Mouse (Mus musculus) heart, embryonic 14.5 days (tissue): ENCODE measurements around the gene Glt8d1. TPM values are rescaled to one million over a fixed set of nuclear protein-coding genes. Genes with fewer than 3 reads are reported as not detected.

Source experiments
- ATAC-seq: fragments of 200-750 bp; cut with Nextera tagmentation; 2 replicates; pipeline ENCODE4 v1.8.0; 2017; ENCODE audit warnings: low read depth, moderate TSS enrichment; ENCODE audit not compliant: insufficient number of reproducible peaks, insufficient read depth, low FRiP score
- H3K27ac ChIP-seq, 2 experiments: fragments of 200-500 bp in 1 of 2; fragments of 300-500 bp in 1 of 2; sonication (generic) in 1 of 2; replicated peaks in 1 of 2; 2 replicates each; pipeline ENCODE4 v1.5.1; 2012 to 2014; ENCODE audit warnings: low read depth in 2 of 2, low read length in 2 of 2, control low read depth in 1 of 2, mild to moderate bottlenecking in 1 of 2, mixed read lengths in 1 of 2; ENCODE audit not compliant: control insufficient read depth in 1 of 2, insufficient read depth in 1 of 2
- H3K27me3 ChIP-seq: fragments of 300-500 bp; sonication (generic); 2 replicates; pipeline ENCODE4 v1.6.1; 2014; ENCODE audit warnings: mild to moderate bottlenecking, low read length, control low read depth; ENCODE audit not compliant: control insufficient read depth, insufficient read depth
- H3K36me3 ChIP-seq: fragments of 300-500 bp; sonication (generic); 2 replicates; pipeline ENCODE4 v1.6.1; 2014; ENCODE audit warnings: mild to moderate bottlenecking, control low read depth, low read length, mixed read lengths; ENCODE audit not compliant: control insufficient read depth, insufficient read depth
- H3K4me1 ChIP-seq, 2 experiments: fragments of 200-500 bp in 1 of 2; fragments of 300-500 bp in 1 of 2; sonication (generic) in 1 of 2; 2 replicates each; pipeline ENCODE4 v1.6.1; 2012 to 2014; ENCODE audit warnings: low read length in 2 of 2, control low read depth in 1 of 2, mixed read lengths in 1 of 2; ENCODE audit not compliant: control insufficient read depth in 2 of 2, insufficient read depth in 2 of 2
- H3K4me2 ChIP-seq: fragments of 300-500 bp; sonication (generic); 2 replicates; pipeline ENCODE4 v1.6.1; 2014; ENCODE audit warnings: mild to moderate bottlenecking, low read length
- H3K4me3 ChIP-seq, 2 experiments: fragments of 200-500 bp in 1 of 2; fragments of 300-500 bp in 1 of 2; sonication (generic) in 1 of 2; 2 replicates each; pipeline ENCODE4 v1.5.1; 2012 to 2014; ENCODE audit warnings: low read length in 2 of 2, mild to moderate bottlenecking in 2 of 2, control low read depth in 1 of 2, low read depth in 1 of 2, moderate library complexity in 1 of 2; ENCODE audit not compliant: control insufficient read depth in 1 of 2, insufficient read depth in 1 of 2
- H3K9ac ChIP-seq: fragments of 300-500 bp; sonication (generic); 2 replicates; pipeline ENCODE4 v1.6.1; 2014; ENCODE audit warnings: mild to moderate bottlenecking, low read length
- H3K9me3 ChIP-seq: fragments of 300-500 bp; sonication (generic); 2 replicates; pipeline ENCODE4 v1.6.1; 2016; ENCODE audit warnings: low read length, control low read depth; ENCODE audit not compliant: control insufficient read depth
- WGBS: fragments of 180-500 bp; shearing (Covaris S2); extraction: QIAGEN DNeasy Blood & Tissue Kit; methylation state at CpG from one replicate; pipeline ENCODE4 v1.1.7; 2014; 5-methylcytosine and 5-hydroxymethylcytosine counted together
- polyA plus RNA-seq: library from polyadenylated mRNA; unstranded; fragments of >200 nt; fragmentation: Nextera tagmentation; extraction: Ambion mirVana; gene quantifications from 2 replicates; pipeline ENCODE4 v1.2.1, GENCODE M21; 2014

Glt8d1 gene
- polyA plus RNA-seq, 1 experiment from 2014 or later = 60.3 TPM

GRCm38 (mm10) chr14:31000356-31000755 is 844 bp upstream of the Glt8d1 start:
- Histone ChIP-seq H3K4me1 (peaks cover 4 to 11% of the 10 kb centered on the region in 2 experiments), H3K36me3 (peaks cover 19% of the 10 kb centered on the region), H3K4me2 (peak overlapping the region; percentile 70), H3K27ac (0 out of 4 replicates have a peak overlapping the region, but pooled peaks of 1 of the 2 experiments have one; percentile 90), H3K4me3 (peak overlapping the region; percentile 90 to 98; a peak in 3 of 4 replicates), H3K27me3 (no peaks in the 10 kb centered on the region), H3K9ac (peak overlapping the region; percentile 95), H3K9me3 (no peaks in the 10 kb centered on the region)
- WGBS = 56% methylated on average over 10 of the region's 10 CpGs
- no peak for ATAC-seq

GRCm38 (mm10) chr14:31000816-31001306 is 339 bp upstream of the Glt8d1 start:
- Histone ChIP-seq H3K27me3 (no peaks in the 10 kb centered on the region), H3K27ac (peak overlapping the region; percentile 3 to 90), H3K4me2 (peak overlapping the region; percentile 70), H3K4me1 (peaks cover 4 to 11% of the 10 kb centered on the region in 2 experiments), H3K9me3 (no peaks in the 10 kb centered on the region), H3K36me3 (peaks cover 19% of the 10 kb centered on the region), H3K9ac (peak overlapping the region; percentile 95), H3K4me3 (peak overlapping the region; percentile 90 to 98)
- WGBS = under 1% methylated on average over 21 of the region's 21 CpGs
- ATAC-seq = no peak

GRCm38 (mm10) chr14:31004527-31004926 is 3.3 kb downstream of the Glt8d1 start:
- Histone ChIP-seq H3K27me3 (no peaks in the 10 kb centered on the region), H3K27ac (no peak overlapping the region), H3K9me3 (no peaks in the 10 kb centered on the region), H3K4me3 (no peak overlapping the region), H3K9ac (no peak overlapping the region), H3K4me2 (no peak overlapping the region), H3K4me1 (peaks cover 4 to 11% of the 10 kb centered on the region in 2 experiments), H3K36me3 (peaks cover 36% of the 10 kb centered on the region)
- no peak for ATAC-seq
- WGBS = 57% methylated on average over 2 of the region's 2 CpGs

GRCm38 (mm10) chr14:31006779-31007178 is 5.6 kb downstream of the Glt8d1 start:
- H3K9me3 ChIP-seq = no peaks in the 10 kb centered on the region
- no peak overlapping the region for H3K4me3 ChIP-seq
- no peak overlapping the region for H3K27ac ChIP-seq
- WGBS = 71% methylated on average over 5 of the region's 5 CpGs
- H3K4me1 ChIP-seq = peaks cover 3 to 4% of the 10 kb centered on the region in 2 experiments; a peak in 3 of 4 replicates
- H3K36me3 ChIP-seq = peaks cover 56% of the 10 kb centered on the region
- H3K9ac ChIP-seq = no peak overlapping the region
- no peak for ATAC-seq
- H3K4me2 ChIP-seq = no peak overlapping the region
- no peaks in the 10 kb centered on the region for H3K27me3 ChIP-seq

- no peak overlapping the region for H3K27ac ChIP-seq
- H3K9ac ChIP-seq = no peak overlapping the region
- no peak for ATAC-seq
- H3K4me1 ChIP-seq = no peaks in the 10 kb centered on the region
- no peaks in the 10 kb centered on the region for H3K27me3 ChIP-seq
- H3K36me3 ChIP-seq = peaks cover 95% of the 10 kb centered on the region
- no peak overlapping the region for H3K4me2 ChIP-seq
- WGBS = 92% methylated on average over 3 of the region's 3 CpGs
- H3K4me3 ChIP-seq = no peak overlapping the region
- H3K9me3 ChIP-seq = no peaks in the 10 kb centered on the region
Observed at GRCm38 (mm10) chr14:31011588-31011987, 10.4 kb downstream of the Glt8d1 start.

GRCm38 (mm10) chr14:31013928-31014327 is 12.7 kb downstream of the Glt8d1 start:
- WGBS = 91% methylated on average over 2 of the region's 2 CpGs
- H3K27me3 ChIP-seq = no peaks in the 10 kb centered on the region

GRCm38 (mm10) chr14:31016063-31016462 is 14.9 kb downstream of the Glt8d1 start:
- Histone ChIP-seq H3K4me3 (no peak overlapping the region), H3K36me3 (peaks cover 66% of the 10 kb centered on the region)
- WGBS = 63% methylated on average over 1 of the region's 1 CpGs

More at GRCm38 (mm10) chr14:31013928-31014327, 12.7 kb downstream of the Glt8d1 start:
- ATAC-seq = no peak
- Histone ChIP-seq H3K27ac (no peak overlapping the region), H3K9ac (no peak overlapping the region), H3K9me3 (no peaks in the 10 kb centered on the region), H3K36me3 (peaks cover 84% of the 10 kb centered on the region), H3K4me2 (no peak overlapping the region), H3K4me1 (peaks cover 4 to 14% of the 10 kb centered on the region in 2 experiments), H3K4me3 (no peak overlapping the region)

GRCm38 (mm10) chr14:31017854-31018253 is 16.7 kb downstream of the Glt8d1 start:
- peaks cover 6 to 23% of the 10 kb centered on the region in 2 experiments for H3K4me1 ChIP-seq
- peak overlapping the region; percentile 65 to 82 for H3K4me3 ChIP-seq
- peaks cover 58% of the 10 kb centered on the region for H3K36me3 ChIP-seq
- 0 out of 4 replicates have a peak overlapping the region, but pooled peaks of 1 of the 2 experiments have one; percentile 46 for H3K27ac ChIP-seq
- H3K27me3 ChIP-seq = no peaks in the 10 kb centered on the region
- 0% methylated on average over 2 of the region's 2 CpGs for WGBS
- H3K9ac ChIP-seq = peak overlapping the region; percentile 94
- H3K4me2 ChIP-seq = peak overlapping the region; percentile 76
- no peak for ATAC-seq
- no peaks in the 10 kb centered on the region for H3K9me3 ChIP-seq

More at GRCm38 (mm10) chr14:31016063-31016462, 14.9 kb downstream of the Glt8d1 start:
- Histone ChIP-seq H3K27me3 (no peaks in the 10 kb centered on the region), H3K4me2 (no peak overlapping the region), H3K9me3 (no peaks in the 10 kb centered on the region), H3K4me1 (peaks cover 6 to 20% of the 10 kb centered on the region in 2 experiments), H3K27ac (no peak overlapping the region), H3K9ac (no peak overlapping the region)
- no peak for ATAC-seq
